Mouse (Mus musculus) intestine, embryonic 15.5 days (tissue): ENCODE measurements around the gene Als2. TPM values are rescaled to one million over a fixed set of nuclear protein-coding genes. Genes with fewer than 3 reads are reported as not detected.

Experiments
- ATAC-seq: fragments of 200-750 bp; cut with Nextera tagmentation; 2 replicates; pipeline ENCODE4 v1.8.0; 2017; ENCODE audit warnings: moderate TSS enrichment, moderate library complexity
- H3K27ac ChIP-seq: fragments of 300-500 bp; sonication (generic); 2 replicates; pipeline ENCODE4 v1.5.1; 2015; ENCODE audit warnings: mild to moderate bottlenecking, inconsistent platforms
- H3K27me3 ChIP-seq: fragments of 300-500 bp; sonication (generic); replicated peaks from 2 replicates; pipeline ENCODE4 v1.6.1; 2015; ENCODE audit warnings: inconsistent platforms
- H3K36me3 ChIP-seq: fragments of 300-500 bp; sonication (generic); 2 replicates; pipeline ENCODE4 v1.6.1; 2015; ENCODE audit warnings: inconsistent platforms
- H3K4me1 ChIP-seq: fragments of 300-500 bp; sonication (generic); replicated peaks from 2 replicates; pipeline ENCODE4 v1.6.1; 2015; ENCODE audit warnings: inconsistent platforms
- H3K4me2 ChIP-seq: fragments of 300-500 bp; sonication (generic); replicated peaks from 2 replicates; pipeline ENCODE4 v1.6.1; 2015; ENCODE audit warnings: mild to moderate bottlenecking, inconsistent platforms
- H3K4me3 ChIP-seq: fragments of 300-500 bp; sonication (generic); replicated peaks from 2 replicates; pipeline ENCODE4 v1.5.1; 2015; ENCODE audit warnings: inconsistent platforms
- H3K9ac ChIP-seq: fragments of 300-500 bp; sonication (generic); 2 replicates; pipeline ENCODE4 v1.6.1; 2015; ENCODE audit warnings: inconsistent platforms
- H3K9me3 ChIP-seq: fragments of 300-500 bp; sonication (generic); 2 replicates; pipeline ENCODE4 v1.6.1; 2016; ENCODE audit warnings: inconsistent platforms
- WGBS: fragments of 180-500 bp; shearing (Covaris S2); methylation state at CpG from one replicate; pipeline ENCODE4 v1.1.7; 2015; 5-methylcytosine and 5-hydroxymethylcytosine counted together
- polyA plus RNA-seq: library from polyadenylated mRNA; unstranded; fragments of >200 nt; fragmentation: Nextera tagmentation; extraction: Ambion mirVana; gene quantifications from 2 replicates; pipeline ENCODE4 v1.2.1, GENCODE M21; 2015

The Als2 gene
- 7.4 and 7.5 TPM in 2 replicates for polyA plus RNA-seq

GRCm38 (mm10) chr1:59236856-59237441 lies at the start of gene Als2:
Als2 (minus strand) TSS chr1:59237231.
- under 1% methylated on average over 58 of the region's 58 CpGs for WGBS
- H3K4me1 ChIP-seq, result no peaks in the 10 kb centered on the region
- no peaks in the 10 kb centered on the region for H3K27me3 ChIP-seq
- H3K9ac ChIP-seq, result peak within 1 kb of the TSS; percentile 79
- H3K9me3 ChIP-seq, result no peaks in the 10 kb centered on the region
- H3K27ac ChIP-seq, result peak within 1 kb of the TSS; percentile 60; the same call in 1 of the 2 replicates
- ATAC-seq, result peak; percentile 97
- H3K36me3 ChIP-seq, result no peaks in the 10 kb centered on the region
- peak within 1 kb of the TSS; percentile 82 for H3K4me2 ChIP-seq
- peak within 1 kb of the TSS; percentile 88 for H3K4me3 ChIP-seq

GRCm38 (mm10) chr1:59286316-59286850 lies 49.4 kb upstream of the Als2 start:
- H3K27ac ChIP-seq, result no peak overlapping the region
- H3K4me2 ChIP-seq, result no peak overlapping the region
- no peak overlapping the region for H3K4me3 ChIP-seq
- ATAC-seq, result no peak
- WGBS, result 72% methylated on average over 13 of the region's 13 CpGs
- no peaks in the 10 kb centered on the region for H3K36me3 ChIP-seq
- no peaks in the 10 kb centered on the region for H3K27me3 ChIP-seq
- no peak overlapping the region for H3K9ac ChIP-seq
- no peaks in the 10 kb centered on the region for H3K4me1 ChIP-seq
- H3K9me3 ChIP-seq, result no peaks in the 10 kb centered on the region

GRCm38 (mm10) chr1:59285880-59286279 lies 48.8 kb upstream of the Als2 start:
- Histone ChIP-seq H3K9me3 (no peaks in the 10 kb centered on the region), H3K4me2 (no peak overlapping the region), H3K27me3 (no peaks in the 10 kb centered on the region), H3K27ac (no peak overlapping the region), H3K4me3 (no peak overlapping the region), H3K36me3 (no peaks in the 10 kb centered on the region), H3K9ac (no peak overlapping the region), H3K4me1 (no peaks in the 10 kb centered on the region)
- ATAC-seq, result no peak
- 85% methylated on average over 5 of the region's 5 CpGs for WGBS

GRCm38 (mm10) chr1:59272189-59272588 lies 35.2 kb upstream of the Als2 start:
- ATAC-seq, result no peak
- Histone ChIP-seq H3K4me2 (no peak overlapping the region), H3K4me3 (no peak overlapping the region), H3K27me3 (no peaks in the 10 kb centered on the region), H3K9ac (no peak overlapping the region), H3K27ac (no peak overlapping the region), H3K9me3 (no peaks in the 10 kb centered on the region), H3K4me1 (0 out of 2 replicates have a peak, but pooled peaks cover 9% of the 10 kb centered on the region), H3K36me3 (no peaks in the 10 kb centered on the region)
- WGBS, result 66% methylated on average over 3 of the region's 3 CpGs

- H3K27ac ChIP-seq, result no peak overlapping the region
- no peak overlapping the region for H3K4me2 ChIP-seq
- no peaks in the 10 kb centered on the region for H3K9me3 ChIP-seq
- 42% methylated on average over 20 of the region's 20 CpGs for WGBS
- no peaks in the 10 kb centered on the region for H3K36me3 ChIP-seq
- no peak for ATAC-seq
- 0 out of 2 replicates have a peak, but pooled peaks cover 9% of the 10 kb centered on the region for H3K4me1 ChIP-seq
- H3K4me3 ChIP-seq, result no peak overlapping the region
- H3K9ac ChIP-seq, result no peak overlapping the region
- no peaks in the 10 kb centered on the region for H3K27me3 ChIP-seq
Measured at GRCm38 (mm10) chr1:59269951-59270689, 33.1 kb upstream of the Als2 start.

GRCm38 (mm10) chr1:59269466-59269865 lies 32.4 kb upstream of the Als2 start:
- 84% methylated on average over 6 of the region's 6 CpGs for WGBS
- H3K4me2 ChIP-seq, result no peak overlapping the region
- 0 out of 2 replicates have a peak, but pooled peaks cover 9% of the 10 kb centered on the region for H3K4me1 ChIP-seq

GRCm38 (mm10) chr1:59268931-59269330 lies 31.9 kb upstream of the Als2 start:
- no peak for ATAC-seq
- H3K4me2 ChIP-seq, result no peak overlapping the region
- H3K4me1 ChIP-seq, result 0 out of 2 replicates have a peak, but pooled peaks cover 9% of the 10 kb centered on the region
- H3K4me3 ChIP-seq, result no peak overlapping the region
- H3K9ac ChIP-seq, result no peak overlapping the region
- no peaks in the 10 kb centered on the region for H3K9me3 ChIP-seq
- H3K36me3 ChIP-seq, result no peaks in the 10 kb centered on the region
- H3K27ac ChIP-seq, result no peak overlapping the region
- 55% methylated on average over 8 of the region's 8 CpGs for WGBS
- no peaks in the 10 kb centered on the region for H3K27me3 ChIP-seq

More at GRCm38 (mm10) chr1:59269466-59269865, 32.4 kb upstream of the Als2 start:
- Histone ChIP-seq H3K36me3 (no peaks in the 10 kb centered on the region), H3K27me3 (no peaks in the 10 kb centered on the region), H3K27ac (no peak overlapping the region), H3K4me3 (no peak overlapping the region), H3K9ac (no peak overlapping the region), H3K9me3 (no peaks in the 10 kb centered on the region)
- ATAC-seq, result no peak

- Histone ChIP-seq H3K4me3 (no peak overlapping the region), H3K27me3 (no peaks in the 10 kb centered on the region), H3K4me1 (no peaks in the 10 kb centered on the region), H3K27ac (no peak overlapping the region), H3K9me3 (no peaks in the 10 kb centered on the region), H3K36me3 (no peaks in the 10 kb centered on the region), H3K9ac (no peak overlapping the region), H3K4me2 (no peak overlapping the region)
- no peak for ATAC-seq
- 68% methylated on average over 3 of the region's 3 CpGs for WGBS
Measured at GRCm38 (mm10) chr1:59257736-59258135, 20.7 kb upstream of the Als2 start.

GRCm38 (mm10) chr1:59256751-59257231 lies 19.8 kb upstream of the Als2 start, which contains the start of gene Cdk15:
Cdk15 (plus strand) TSS chr1:59256906.
- ATAC-seq, result no peak
- H3K9me3 ChIP-seq, result no peaks in the 10 kb centered on the region
- peak within 1 kb of the TSS; percentile 22 for H3K4me2 ChIP-seq
- no peaks in the 10 kb centered on the region for H3K4me1 ChIP-seq
- 16% methylated on average over 13 of the region's 13 CpGs for whole genome bisulfite sequencing
- H3K9ac ChIP-seq, result no peak within 1 kb of the TSS
- H3K27ac ChIP-seq, result no peak within 1 kb of the TSS
- H3K4me3 ChIP-seq, result no peak within 1 kb of the TSS
- H3K36me3 ChIP-seq, result no peaks in the 10 kb centered on the region
- no peaks in the 10 kb centered on the region for H3K27me3 ChIP-seq

- 6% methylated on average over 15 of the region's 18 CpGs for WGBS
Measured at GRCm38 (mm10) chr1:59253301-59253909, 16.4 kb upstream of the Als2 start.

GRCm38 (mm10) chr1:59252762-59253161 lies 15.7 kb upstream of the Als2 start:
- no peaks in the 10 kb centered on the region for H3K4me1 ChIP-seq
- H3K9ac ChIP-seq, result no peak overlapping the region
- ATAC-seq, result 0 out of 2 replicates have a peak, but pooled peaks have one; percentile 67
- H3K4me2 ChIP-seq, result peak overlapping the region; percentile 53; the same call in 1 of the 2 replicates
- no peaks in the 10 kb centered on the region for H3K27me3 ChIP-seq
- 0 out of 2 replicates have a peak overlapping the region, but pooled peaks have one; percentile 4 for H3K4me3 ChIP-seq
- no peaks in the 10 kb centered on the region for H3K9me3 ChIP-seq
- H3K36me3 ChIP-seq, result no peaks in the 10 kb centered on the region
- no peak overlapping the region for H3K27ac ChIP-seq
- WGBS, result 4% methylated on average over 4 of the region's 7 CpGs

More at GRCm38 (mm10) chr1:59253301-59253909, 16.4 kb upstream of the Als2 start:
- peak; percentile 34; the same call in 1 of the 2 replicates for ATAC-seq
- H3K27ac ChIP-seq, result no peak overlapping the region
- peak overlapping the region; percentile 17 for H3K4me3 ChIP-seq
- H3K4me1 ChIP-seq, result no peaks in the 10 kb centered on the region
- H3K4me2 ChIP-seq, result peak overlapping the region; percentile 53
- no peaks in the 10 kb centered on the region for H3K9me3 ChIP-seq
- no peaks in the 10 kb centered on the region for H3K27me3 ChIP-seq
- H3K36me3 ChIP-seq, result no peaks in the 10 kb centered on the region
- H3K9ac ChIP-seq, result no peak overlapping the region

- Histone ChIP-seq H3K36me3 (no peaks in the 10 kb centered on the region), H3K9ac (no peak overlapping the region), H3K27ac (no peak overlapping the region), H3K4me1 (no peaks in the 10 kb centered on the region), H3K27me3 (no peaks in the 10 kb centered on the region), H3K9me3 (no peaks in the 10 kb centered on the region), H3K4me3 (no peak overlapping the region), H3K4me2 (no peak overlapping the region)
- peak; percentile 47; the same call in 1 of the 2 replicates for ATAC-seq
- 8% methylated on average over 9 of the region's 9 CpGs for WGBS
Measured at GRCm38 (mm10) chr1:59247602-59248001, 10.6 kb upstream of the Als2 start.
